Mouse (Mus musculus): ENCODE data around the gene Ier2. TPM values are rescaled to one million over a fixed set of nuclear protein-coding genes. Genes with fewer than 3 reads are reported as not detected.

The Ier2 gene
- 759 TPM for polyA plus RNA-seq (2017; shearing (Covaris generic))

GRCm38 (mm10) chr8:84662581-84663065, at the start of gene Ier2:
Gene Ier2 (minus strand): TSS chr8:84662852.

GRCm38 (mm10) chr8:84700941-84701911, 38.6 kb upstream of the Ier2 start, which contains the start of gene Lyl1:
Gene Lyl1 (plus strand): TSS chr8:84701457.

GRCm38 (mm10) chr8:84687705-84688100, 25.1 kb upstream of the Ier2 start, which contains the start of gene Nacc1:
Gene Nacc1 (minus strand): TSS chr8:84687862.

GRCm38 (mm10) chr8:84686191-84687002, 23.7 kb upstream of the Ier2 start, which contains the start of gene Trmt1:
Gene Trmt1 (plus strand): TSS chr8:84686307.

Other genes with a start within 250 kb of the Ier2 start
- gene Trmt1, start 23.5 kb upstream of the Ier2 start, polyA plus RNA-seq (2017; shearing (Covaris generic)), result 51.7 TPM
- 16.8 TPM for gene Nacc1, start 25.0 kb upstream of the Ier2 start, polyA plus RNA-seq (2017; shearing (Covaris generic))
- not detected for gene Lyl1, start 38.6 kb upstream of the Ier2 start, polyA plus RNA-seq (2017; shearing (Covaris generic))
- 8.6 TPM for gene G430095P16Rik, start 60.2 kb upstream of the Ier2 start, polyA plus RNA-seq (2017; shearing (Covaris generic))
- 12.2 TPM for gene Nfix, start 137.5 kb upstream of the Ier2 start, polyA plus RNA-seq (2017; shearing (Covaris generic))
- gene Dand5, start 160.0 kb upstream of the Ier2 start, polyA plus RNA-seq (2017; shearing (Covaris generic)), result 3.3 TPM
- gene Gadd45gip1, start 168.7 kb upstream of the Ier2 start, polyA plus RNA-seq (2017; shearing (Covaris generic)), result 19.6 TPM
- 113 TPM for gene Rad23a, start 177.8 kb upstream of the Ier2 start, polyA plus RNA-seq (2017; shearing (Covaris generic))
- 547 TPM for gene Calr, start 184.1 kb upstream of the Ier2 start, polyA plus RNA-seq (2017; shearing (Covaris generic))
- gene Farsa, start 194.1 kb upstream of the Ier2 start, polyA plus RNA-seq (2017; shearing (Covaris generic)), result 59.5 TPM
- gene Syce2, start 209.3 kb upstream of the Ier2 start, polyA plus RNA-seq (2017; shearing (Covaris generic)), result 5.3 TPM
- gene Gcdh, start 231.1 kb upstream of the Ier2 start, polyA plus RNA-seq (2017; shearing (Covaris generic)), result 22.4 TPM
- 0.57 TPM for gene Klf1, start 239.1 kb upstream of the Ier2 start, polyA plus RNA-seq (2017; shearing (Covaris generic))
- 5.6 TPM for gene Dnase2a, start 245.7 kb upstream of the Ier2 start, polyA plus RNA-seq (2017; shearing (Covaris generic))

All from effector memory CD4-positive, alpha-beta T cell, adult 5 months (primary cell).